Mouse (Mus musculus) lung, adult 18-20 months (tissue): ENCODE measurements around the gene Zcchc13.
"Not testable (repeated sequence)": the region's sequence is repeated elsewhere in the genome, so short reads cannot be mapped to it uniquely, and the experiment has no call there.

Source experiments
- DNase-seq, 2 experiments: peaks; one replicate each; pipeline ENCODE4 v3.0.0; 2022; ENCODE audit warnings: mixed read lengths in 2 of 2

Zcchc13 gene

DNA sequence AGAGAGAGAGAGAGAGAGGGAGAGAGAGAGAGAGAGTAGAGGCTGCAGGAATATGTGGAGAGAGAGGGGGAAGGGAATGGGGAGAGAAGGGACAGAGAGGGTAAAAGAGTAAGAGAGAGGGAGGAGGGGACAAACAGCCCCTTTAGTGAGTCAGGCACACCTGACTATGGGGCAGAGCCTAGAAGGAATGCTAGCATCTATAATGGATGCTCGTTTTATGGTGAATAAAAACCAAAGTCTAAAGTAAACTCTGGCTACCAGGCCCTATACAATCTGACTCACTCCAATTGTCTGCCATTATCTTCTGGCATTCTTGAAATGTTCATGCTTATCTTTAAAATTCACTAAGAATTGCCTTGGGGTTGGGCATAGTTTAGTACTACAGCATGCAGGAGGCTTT lies 21.7 kb downstream of the Zcchc13 start:
- DNase-seq = no peak

DNA sequence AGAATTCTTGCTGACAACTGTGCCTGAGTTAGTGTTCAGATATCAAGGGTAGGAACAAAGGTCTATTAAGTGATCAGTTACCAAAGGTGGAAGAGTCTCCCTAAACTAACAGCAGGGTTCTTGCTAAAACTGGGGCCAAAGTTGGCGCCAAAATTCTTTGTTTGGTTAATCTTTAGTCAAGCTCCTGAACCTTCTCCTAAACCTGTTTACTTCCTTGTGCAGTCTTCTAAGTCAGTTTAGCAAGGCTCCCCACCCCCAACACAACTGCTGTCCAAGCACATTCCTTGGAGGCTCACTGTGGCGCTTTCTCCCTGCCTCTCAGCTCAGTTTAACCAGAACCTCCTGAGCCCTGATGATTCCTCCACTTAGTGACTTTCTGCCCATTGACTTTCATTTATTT lies 22.6 kb downstream of the Zcchc13 start:
- DNase-seq = peak in 1 of 2 experiments; percentile 12

DNA sequence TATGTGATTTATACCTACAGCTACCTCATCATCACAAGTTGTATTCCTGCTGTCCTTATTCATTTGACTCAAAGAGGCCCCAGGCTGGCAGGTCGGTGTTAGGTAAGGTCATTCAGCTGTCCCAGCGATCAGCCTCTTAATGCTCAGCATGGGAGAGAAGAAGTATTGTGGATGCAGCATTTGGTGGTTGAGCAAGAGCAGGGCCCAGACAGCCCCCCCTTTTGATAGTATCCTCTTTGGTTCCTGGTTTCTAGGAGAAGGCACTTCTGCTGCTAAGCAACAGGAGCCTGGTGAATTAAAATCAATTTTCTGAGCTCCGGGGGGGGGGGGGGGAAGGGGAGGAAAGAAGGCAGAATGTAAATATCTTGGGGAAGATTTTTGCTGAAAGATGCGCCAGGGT lies 28.6 kb downstream of the Zcchc13 start:
- no peak for DNase-seq

DNA sequence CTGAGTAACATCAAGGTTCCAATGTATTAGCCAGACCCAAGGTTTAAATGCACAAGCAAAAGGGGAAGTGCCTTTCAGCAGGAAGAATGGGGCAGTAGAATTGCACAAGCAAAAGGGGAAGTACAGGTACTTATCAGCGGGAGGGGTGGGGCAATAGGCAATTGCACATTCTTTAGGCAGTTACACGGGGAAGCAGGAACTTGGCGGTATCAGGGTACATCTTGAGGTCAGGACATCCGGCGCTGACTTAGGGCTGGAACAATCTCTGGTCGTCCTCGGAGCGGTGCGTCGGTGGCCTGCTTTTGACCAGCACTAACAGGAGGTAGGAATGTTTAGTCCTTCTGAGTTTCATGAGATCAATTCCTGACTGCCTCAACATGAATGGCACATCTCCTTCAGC lies 34.1 kb downstream of the Zcchc13 start:
- DNase-seq = not testable (repeated sequence)

DNA sequence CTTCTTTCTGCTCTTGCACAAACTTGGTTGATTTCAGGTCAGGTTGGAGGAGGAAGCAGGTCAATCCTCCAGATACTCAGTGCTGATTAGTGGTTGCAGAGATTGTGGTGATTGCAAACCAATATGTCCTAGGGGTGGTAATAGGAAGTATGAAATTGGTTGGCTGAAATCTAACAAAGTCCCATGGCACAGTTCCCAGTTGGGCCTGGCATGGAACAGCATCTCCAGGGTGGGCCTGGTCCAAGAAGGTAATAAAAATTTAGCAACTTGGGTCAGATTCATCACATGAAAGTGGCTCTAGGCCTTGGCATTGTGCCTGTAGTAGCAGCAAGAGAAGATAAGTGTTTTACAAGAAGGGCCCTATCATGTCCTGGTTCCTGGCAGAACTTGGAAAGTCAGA lies 39.9 kb downstream of the Zcchc13 start:
- DNase-seq = no peak

DNA sequence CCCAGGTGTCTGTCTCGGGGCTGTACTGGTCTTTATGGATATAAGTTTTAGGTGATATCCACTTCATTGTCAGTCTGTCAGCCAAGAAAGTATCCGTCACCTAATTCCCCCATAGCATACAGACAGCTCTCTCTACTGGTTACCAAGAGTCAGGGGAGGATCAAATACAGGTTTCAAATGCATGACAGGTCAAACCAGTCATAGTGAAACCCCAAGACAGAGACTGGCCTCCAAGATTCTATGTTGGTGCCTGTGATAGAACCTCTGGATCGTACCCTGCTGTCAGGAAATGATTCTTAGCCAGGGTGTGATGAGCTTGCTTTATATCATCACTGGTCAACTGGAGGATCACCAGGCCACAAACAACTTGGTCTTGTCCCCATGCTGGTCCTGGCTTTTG lies 43.4 kb downstream of the Zcchc13 start:
- DNase-seq = no peak

DNA sequence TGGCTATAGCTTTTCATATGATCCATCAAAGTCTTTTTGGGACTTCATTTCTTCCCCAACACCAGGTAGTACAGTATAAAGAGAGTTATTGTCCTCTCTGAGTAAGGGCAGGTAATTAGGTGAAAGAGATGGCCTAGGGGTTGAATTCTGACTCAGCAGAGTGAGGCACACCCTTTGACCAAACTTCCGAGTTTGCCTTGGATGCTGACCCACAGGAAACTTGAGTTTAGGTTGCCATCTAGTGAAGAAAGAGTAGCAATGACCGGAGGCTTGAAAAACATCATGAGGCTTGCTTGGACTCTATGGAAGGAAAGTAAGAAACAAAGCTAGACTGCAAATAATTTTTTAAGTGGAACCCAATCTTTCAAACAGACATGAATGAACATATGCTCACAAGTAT lies 44.3 kb downstream of the Zcchc13 start:
- DNase-seq = peak in 1 of 2 experiments; percentile 13
